Mouse (Mus musculus) testis, adult 2 months (tissue): ENCODE results near the gene Ssr1.

Experiments used
- CTCF ChIP-seq: fragments of 200-500 bp; IDR thresholded peaks from 2 replicates; pipeline ENCODE4 v1.5.1; 2012; ENCODE audit warnings: low read depth, mild to moderate bottlenecking, inconsistent platforms, low read length, moderate library complexity; ENCODE audit not compliant: control insufficient read depth, insufficient read depth, insufficient replicate concordance
- POLR2A ChIP-seq: fragments of 200-500 bp; IDR thresholded peaks from 2 replicates; pipeline ENCODE4 v1.6.1; 2012; ENCODE audit warnings: low read depth, mild to moderate bottlenecking, inconsistent platforms, low read length, moderate library complexity; ENCODE audit not compliant: control insufficient read depth

- TF ChIP-seq POLR2A, result no peak
- TF ChIP-seq CTCF, result no peak
Observed at GRCm38 (mm10) chr13:37936351-37936750, 57.7 kb downstream of the Ssr1 start.
